Mouse (Mus musculus): ENCODE results near the gene Ccdc115.

GRCm38 (mm10) chr1:34465445-34465844, 26.0 kb upstream of the Ccdc115 start:
- TF ChIP-seq CTCF (IDR thresholded peaks at IDR 0.05; ENCODE audit: low read depth) (no peak), EP300 (IDR thresholded peaks at IDR 0.05; ENCODE audit: low read depth) (no peak)
